Mouse (Mus musculus): ENCODE results near the gene Olfr339. TPM values are rescaled to one million over a fixed set of nuclear protein-coding genes. Genes with fewer than 3 reads are reported as not detected.
"Not testable (repeated sequence)": the region's sequence is repeated elsewhere in the genome, so short reads cannot be mapped to it uniquely, and the experiment has no call there.

The Olfr339 gene
- polyA plus RNA-seq (2014; fragmentation: Nextera tagmentation; extraction: Ambion mirVana): not detected in 2 replicates

- H3K27me3 ChIP-seq (ENCODE audit: control insufficient read depth, insufficient read depth, low read length): no peaks in the 10 kb centered on the region
- 85% methylated on average over 3 of the region's 3 CpGs for WGBS
- no peak within 1 kb of the TSS for H3K27ac ChIP-seq (ENCODE audit: low read depth, low read length)
- no peaks in the 10 kb centered on the region for H3K4me1 ChIP-seq (ENCODE audit: control insufficient read depth, insufficient read depth, low read length)
- no peaks in the 10 kb centered on the region for H3K9me3 ChIP-seq (ENCODE audit: control insufficient read depth, low read length)
- no peak within 1 kb of the TSS for H3K4me2 ChIP-seq (ENCODE audit: low read depth)
- no peaks in the 10 kb centered on the region for H3K36me3 ChIP-seq (ENCODE audit: control insufficient read depth, insufficient read depth, low read length)
- H3K9ac ChIP-seq (ENCODE audit: low read length): no peak within 1 kb of the TSS
- no peak within 1 kb of the TSS for H3K4me3 ChIP-seq (ENCODE audit: low read depth, low read length)
- DNase-seq (ENCODE audit: low spot score): no peak
- no peak for ATAC-seq (ENCODE audit: insufficient read depth, low FRiP score, low TSS enrichment)
Observed at GRCm38 (mm10) chr2:36418647-36419046, at the start of gene Olfr339. Olfr339 (plus strand) TSS chr2:36418947.

GRCm38 (mm10) chr2:36373219-36373618 is 45.5 kb upstream of the Olfr339 start, which contains the start of gene Olfr338:
Olfr338 (plus strand) TSS chr2:36373519.
- Histone ChIP-seq H3K9me3 (ENCODE audit: control insufficient read depth, low read length) (peaks cover 7% of the 10 kb centered on the region; the same call in 1 of the 2 replicates), H3K27me3 (ENCODE audit: control insufficient read depth, insufficient read depth, low read length) (no peaks in the 10 kb centered on the region)
- ATAC-seq (ENCODE audit: insufficient read depth, low FRiP score, low TSS enrichment): no peak

GRCm38 (mm10) chr2:36415174-36415573 is 3.6 kb upstream of the Olfr339 start:
- H3K27me3 ChIP-seq (ENCODE audit: control insufficient read depth, insufficient read depth, low read length); DNase-seq (ENCODE audit: low spot score); H3K4me2 ChIP-seq (ENCODE audit: low read depth); H3K9me3 ChIP-seq (ENCODE audit: control insufficient read depth, low read length); H3K9ac ChIP-seq (ENCODE audit: low read length); H3K36me3 ChIP-seq (ENCODE audit: control insufficient read depth, insufficient read depth, low read length); H3K4me1 ChIP-seq (ENCODE audit: control insufficient read depth, insufficient read depth, low read length); H3K27ac ChIP-seq (ENCODE audit: low read depth, low read length); H3K4me3 ChIP-seq (ENCODE audit: low read depth, low read length); ATAC-seq (ENCODE audit: insufficient read depth, low FRiP score, low TSS enrichment): not testable (repeated sequence)
- 86% methylated on average over 3 of the region's 3 CpGs for WGBS

More at GRCm38 (mm10) chr2:36373219-36373618, 45.5 kb upstream of the Olfr339 start, which contains the start of gene Olfr338:
- DNase-seq (ENCODE audit: low spot score): no peak
- no peak within 1 kb of the TSS for H3K9ac ChIP-seq (ENCODE audit: low read length)
- H3K27ac ChIP-seq (ENCODE audit: low read depth, low read length): no peak within 1 kb of the TSS
- no peak within 1 kb of the TSS for H3K4me2 ChIP-seq (ENCODE audit: low read depth)
- H3K4me1 ChIP-seq (ENCODE audit: control insufficient read depth, insufficient read depth, low read length): no peaks in the 10 kb centered on the region
- no peak within 1 kb of the TSS for H3K4me3 ChIP-seq (ENCODE audit: low read depth, low read length)
- no peaks in the 10 kb centered on the region for H3K36me3 ChIP-seq (ENCODE audit: control insufficient read depth, insufficient read depth, low read length)

GRCm38 (mm10) chr2:36415591-36415990 is 3.2 kb upstream of the Olfr339 start:
- not testable (repeated sequence) for H3K4me1 ChIP-seq (ENCODE audit: control insufficient read depth, insufficient read depth, low read length); H3K9me3 ChIP-seq (ENCODE audit: control insufficient read depth, low read length); H3K36me3 ChIP-seq (ENCODE audit: control insufficient read depth, insufficient read depth, low read length); H3K4me3 ChIP-seq (ENCODE audit: low read depth, low read length); ATAC-seq (ENCODE audit: insufficient read depth, low FRiP score, low TSS enrichment); DNase-seq (ENCODE audit: low spot score); H3K27me3 ChIP-seq (ENCODE audit: control insufficient read depth, insufficient read depth, low read length); H3K27ac ChIP-seq (ENCODE audit: low read depth, low read length); H3K4me2 ChIP-seq (ENCODE audit: low read depth); H3K9ac ChIP-seq (ENCODE audit: low read length)
- WGBS: 88% methylated on average over 7 of the region's 7 CpGs

GRCm38 (mm10) chr2:36452287-36452686 is 33.5 kb downstream of the Olfr339 start, which contains the start of gene Olfr340:
Olfr340 (plus strand) TSS chr2:36452587.
- Histone ChIP-seq H3K9ac (ENCODE audit: low read length) (no peak within 1 kb of the TSS), H3K27ac (ENCODE audit: low read depth, low read length) (no peak within 1 kb of the TSS), H3K9me3 (ENCODE audit: control insufficient read depth, low read length) (no peaks in the 10 kb centered on the region), H3K27me3 (ENCODE audit: control insufficient read depth, insufficient read depth, low read length) (no peaks in the 10 kb centered on the region), H3K36me3 (ENCODE audit: control insufficient read depth, insufficient read depth, low read length) (no peaks in the 10 kb centered on the region), H3K4me3 (ENCODE audit: low read depth, low read length) (no peak within 1 kb of the TSS), H3K4me1 (ENCODE audit: control insufficient read depth, insufficient read depth, low read length) (no peaks in the 10 kb centered on the region), H3K4me2 (ENCODE audit: low read depth) (no peak within 1 kb of the TSS)
- no peak for ATAC-seq (ENCODE audit: insufficient read depth, low FRiP score, low TSS enrichment)
- DNase-seq (ENCODE audit: low spot score): no peak
- 75% methylated on average over 1 of the region's 1 CpGs for whole genome bisulfite sequencing

- H3K9me3 ChIP-seq (ENCODE audit: control insufficient read depth, low read length): peaks cover 4% of the 10 kb centered on the region
- no peaks in the 10 kb centered on the region for H3K36me3 ChIP-seq (ENCODE audit: control insufficient read depth, insufficient read depth, low read length)
- H3K27me3 ChIP-seq (ENCODE audit: control insufficient read depth, insufficient read depth, low read length): no peaks in the 10 kb centered on the region
- no peak overlapping the region for H3K27ac ChIP-seq (ENCODE audit: low read depth, low read length)
- H3K4me3 ChIP-seq (ENCODE audit: low read depth, low read length): no peak overlapping the region
- DNase-seq (ENCODE audit: low spot score) (no peak), ATAC-seq (ENCODE audit: insufficient read depth, low FRiP score, low TSS enrichment) (no peak)
- H3K9ac ChIP-seq (ENCODE audit: low read length): no peak overlapping the region
- no peak overlapping the region for H3K4me2 ChIP-seq (ENCODE audit: low read depth)
- H3K4me1 ChIP-seq (ENCODE audit: control insufficient read depth, insufficient read depth, low read length): no peaks in the 10 kb centered on the region
Observed at GRCm38 (mm10) chr2:36473634-36474033, 54.9 kb downstream of the Olfr339 start.

Other genes starting within 250 kb of the Olfr339 start
- gene Ptgs1, start 188.5 kb upstream of the Olfr339 start, polyA plus RNA-seq (2014; fragmentation: Nextera tagmentation; extraction: Ambion mirVana): 3.9 and 4.5 TPM in 2 replicates
- gene Olfr338, start 45.4 kb upstream of the Olfr339 start, polyA plus RNA-seq (2014; fragmentation: Nextera tagmentation; extraction: Ambion mirVana): not detected in 2 replicates
- not detected in 2 replicates for gene Olfr340, start 33.6 kb downstream of the Olfr339 start, polyA plus RNA-seq (2014; fragmentation: Nextera tagmentation; extraction: Ambion mirVana)
- gene Olfr341, start 63.5 kb downstream of the Olfr339 start, polyA plus RNA-seq (2014; fragmentation: Nextera tagmentation; extraction: Ambion mirVana): not detected in 2 replicates
- not detected in 2 replicates for gene Olfr342, start 106.1 kb downstream of the Olfr339 start, polyA plus RNA-seq (2014; fragmentation: Nextera tagmentation; extraction: Ambion mirVana)
- gene Olfr344, start 147.7 kb downstream of the Olfr339 start, polyA plus RNA-seq (2014; fragmentation: Nextera tagmentation; extraction: Ambion mirVana): not detected in 2 replicates
- gene Olfr345, start 221.1 kb downstream of the Olfr339 start, polyA plus RNA-seq (2014; fragmentation: Nextera tagmentation; extraction: Ambion mirVana): not detected in 2 replicates